ENCODE assay signal across 8 mouse cellular contexts in the genomic region with DNA sequence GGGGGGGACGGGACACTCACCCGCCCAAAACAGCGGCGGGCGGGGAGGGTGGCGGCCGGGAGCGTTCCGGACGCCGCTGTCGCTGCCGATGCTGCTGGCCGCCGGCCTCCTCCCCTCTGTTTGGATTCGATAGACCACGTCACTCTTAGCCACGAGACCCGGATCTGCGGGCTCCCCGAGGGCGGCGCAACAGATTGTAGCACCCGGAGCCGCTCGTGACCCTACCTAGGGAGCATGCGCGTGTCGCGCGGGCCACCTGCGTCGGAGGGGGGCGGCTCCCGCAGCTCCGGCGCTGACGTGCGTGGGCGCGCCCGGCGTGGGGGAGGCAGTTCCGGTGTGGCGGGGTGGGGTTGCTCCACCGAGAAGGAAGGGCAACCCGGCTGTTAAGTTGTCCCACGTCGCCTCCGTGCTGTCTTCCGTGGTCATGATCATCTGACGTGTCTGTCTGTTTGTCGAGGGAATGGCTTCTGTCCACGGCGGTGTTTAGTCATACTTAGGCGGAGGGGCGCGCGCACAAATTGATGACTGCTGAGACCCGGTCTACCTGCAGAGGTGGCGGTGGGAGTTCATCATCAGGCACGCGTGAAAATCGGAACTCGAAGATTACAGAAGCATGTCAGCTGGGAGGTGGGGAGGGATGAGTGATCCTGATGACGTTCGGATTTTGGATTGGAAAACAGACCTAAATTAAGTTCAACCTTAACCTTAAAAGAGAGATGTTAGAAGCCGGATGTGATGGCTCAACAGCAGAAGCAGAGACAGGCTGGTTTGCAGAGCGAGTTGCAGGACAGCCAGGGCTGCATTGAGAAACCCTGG. TPM values are rescaled to one million over a fixed set of nuclear protein-coding genes. Genes with fewer than 3 reads are reported as not detected.
A peak's percentile ranks its signal among the peaks of the same experiment; 100 is the strongest.
DNase-seq lines count a peak whose midpoint lies in the region; ATAC-seq lines count a peak whose summit lies in the region.

Gm43552 (minus strand) TSS at position 118 of the 816 bp plus-strand sequence.

- WGBS in intestine, embryonic 16.5 days: under 1% methylated on average over 67 of the region's 69 CpGs
- WGBS in midbrain, embryonic 10.5 days: under 1% methylated on average over 69 of the region's 69 CpGs

- no peaks in the 10 kb centered on the region for H3K9me3 ChIP-seq in intestine, embryonic 16.5 days (ENCODE audit: control insufficient read depth, low read length)
- no peaks in the 10 kb centered on the region for H3K9me3 ChIP-seq in midbrain, embryonic 10.5 days (replicated peaks)

- H3K4me1 ChIP-seq in intestine, embryonic 16.5 days (ENCODE audit: control insufficient read depth, insufficient read depth, low read length): peaks cover 11% of the 10 kb centered on the region
- peaks cover 14% of the 10 kb centered on the region for H3K4me1 ChIP-seq in midbrain, embryonic 10.5 days

- peak within 1 kb of the TSS; percentile 97 for H3K9ac ChIP-seq in intestine, embryonic 16.5 days (ENCODE audit: low read depth, low read length)

- peak within 1 kb of the TSS; percentile 93 for H3K4me2 ChIP-seq in intestine, embryonic 16.5 days (ENCODE audit: low read depth, low read length)

- H3K27me3 ChIP-seq in intestine, embryonic 16.5 days (replicated peaks; ENCODE audit: control insufficient read depth, insufficient read depth, low read length): no peaks in the 10 kb centered on the region
- peaks cover 20% of the 10 kb centered on the region; the same call in 1 of the 2 replicates for H3K27me3 ChIP-seq in midbrain, embryonic 10.5 days (ENCODE audit: low read depth, poor library complexity, severe bottlenecking)

- DNase-seq in adrenal gland, postnatal 10 days: peak; percentile 96
- peak; percentile 87 for DNase-seq in embryo, embryonic 9.5 days (ENCODE audit: extremely low spot score)
- peak; percentile 86 to 93 for DNase-seq in gastrocnemius, postnatal 4 days (ENCODE audit: low spot score in 2 of 2)
- DNase-seq in left cerebral cortex, postnatal 36 days (ENCODE audit: low spot score in 2 of 2): peak; percentile 96 to 98
- peak; percentile 90 for DNase-seq in midbrain, embryonic 10.5 days (ENCODE audit: low spot score)
- DNase-seq in right cerebral cortex, postnatal 36 days (ENCODE audit: low spot score in 2 of 2): peak; percentile 95 to 96
- peak; percentile 92 to 96 for DNase-seq in urinary bladder, postnatal 4 days (ENCODE audit: low spot score in 2 of 2)

- H3K27ac ChIP-seq in intestine, embryonic 16.5 days (ENCODE audit: low read length): peak within 1 kb of the TSS; percentile 97
- peak within 1 kb of the TSS; percentile 95 for H3K27ac ChIP-seq in midbrain, embryonic 10.5 days (replicated peaks)

- H3K36me3 ChIP-seq in intestine, embryonic 16.5 days (ENCODE audit: control insufficient read depth, insufficient read depth, low read length): no peaks in the 10 kb centered on the region
- H3K36me3 ChIP-seq in midbrain, embryonic 10.5 days: 0 out of 2 replicates have a peak, but pooled peaks cover 4% of the 10 kb centered on the region

- ATAC-seq in intestine, embryonic 16.5 days: peak; percentile 98

- intact Hi-C loops in left cerebral cortex, postnatal 36 days (cut with DNase I): loop anchor here (2.0 kb wide), 2 partner anchors 44 to 204 kb away; partner anchors contain the start of genes Smim14 and Ube2k

- H3K4me3 ChIP-seq in intestine, embryonic 16.5 days (ENCODE audit: low read length): peak within 1 kb of the TSS; percentile 93
- peak within 1 kb of the TSS; percentile 94 for H3K4me3 ChIP-seq in midbrain, embryonic 10.5 days

RNA-seq across cellular contexts. Expression of gene Gm43552, which starts in this region (rescaled TPM):
- not detected for total RNA-seq in adrenal gland, postnatal 10 days (2021)
- 1 to 10 TPM in 1 of 2 experiments, not detected in 1; 3.0 TPM for total RNA-seq in gastrocnemius, postnatal 4 days (2021)
- not detected in 2 replicates for polyA plus RNA-seq in intestine, embryonic 16.5 days (2015; fragmentation: Nextera tagmentation; extraction: Ambion mirVana)
- total RNA-seq in left cerebral cortex, postnatal 36 days (2021): not detected
- not detected in 2 replicates for polyA plus RNA-seq in midbrain, embryonic 10.5 days (2016; fragmentation: Nextera tagmentation; extraction: Ambion mirVana)

Comparison
In these comparisons a context has a peak if more than half of its experiments do, and no peak if none do; other contexts are left out.
1. Peak in every context shown above with its lines: DNase-seq, ATAC-seq, H3K4me3 ChIP-seq and H3K27ac ChIP-seq.
2. Peak in DNase-seq in adrenal gland, postnatal 10 days; RNA of the gene not detected or under 1 TPM.
3. Peak in ATAC-seq, H3K4me3 ChIP-seq, H3K27ac ChIP-seq, H3K9ac ChIP-seq and H3K4me2 ChIP-seq in intestine, embryonic 16.5 days; RNA of the gene not detected or under 1 TPM.
4. Peak in DNase-seq in left cerebral cortex, postnatal 36 days; RNA of the gene not detected or under 1 TPM.
5. Peak in DNase-seq, H3K4me3 ChIP-seq and H3K27ac ChIP-seq in midbrain, embryonic 10.5 days; RNA of the gene not detected or under 1 TPM.